Comparison of ENCODE assay signal across 21 mouse cellular contexts in the genomic region with DNA sequence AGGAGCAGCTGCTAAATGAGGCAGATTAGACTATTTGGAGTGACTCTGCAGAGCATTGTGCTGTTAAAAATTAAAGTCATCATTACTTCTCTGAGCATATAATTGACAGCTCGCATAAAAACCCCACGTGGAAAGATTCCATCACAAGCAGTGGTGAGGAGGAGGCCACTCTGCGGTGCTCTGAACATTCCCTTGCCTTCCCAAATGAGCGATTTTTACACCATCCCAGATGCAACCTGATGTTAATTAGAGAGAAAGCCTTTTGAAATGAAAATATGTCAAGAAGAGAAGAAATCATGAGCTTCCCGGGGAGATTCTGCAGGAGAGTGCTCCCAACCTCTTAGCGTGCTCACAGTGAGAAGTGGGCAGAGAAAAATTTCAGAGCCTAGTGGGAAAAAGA. TPM values are rescaled to one million over a fixed set of nuclear protein-coding genes. Genes with fewer than 3 reads are reported as not detected.
DNase-seq lines count a peak whose midpoint lies in the region; ATAC-seq lines count a peak whose summit lies in the region.
"Had no signal": no experiment of that assay in that cellular context is flagged by ENCODE, and none has a peak within 500 bp of the region (broad histone marks: within the 10 kb centered on the region; RNA-seq: fewer than 3 reads in every experiment).

No protein-coding gene starts in this region.

- H3K27ac ChIP-seq in forebrain, embryonic 14.5 days (ENCODE audit: low read depth, low read length) = no peak overlapping the region
- no peak overlapping the region for H3K27ac ChIP-seq in forebrain, embryonic 13.5 days
- no peak overlapping the region for H3K27ac ChIP-seq in midbrain, embryonic 16.5 days (ENCODE audit: low read length)
- no peak overlapping the region for H3K27ac ChIP-seq in midbrain, embryonic 10.5 days (replicated peaks)
- peak overlapping the region; percentile 9; the same call in 1 of the 2 replicates for H3K27ac ChIP-seq in stomach, embryonic 16.5 days (ENCODE audit: low read length)
- H3K27ac ChIP-seq: forebrain, embryonic 12.5 days; heart, embryonic 10.5 days; hindbrain, embryonic 12.5 days; kidney, postnatal 0 days; limb, embryonic 10.5 days; midbrain, embryonic 13.5 days had no signal

- H3K9me3 ChIP-seq in forebrain, embryonic 14.5 days (replicated peaks; ENCODE audit: control insufficient read depth, low read length) = no peaks in the 10 kb centered on the region
- H3K9me3 ChIP-seq in forebrain, embryonic 13.5 days (replicated peaks) = no peaks in the 10 kb centered on the region
- no peaks in the 10 kb centered on the region for H3K9me3 ChIP-seq in midbrain, embryonic 16.5 days (replicated peaks; ENCODE audit: control insufficient read depth, low read length, poor library complexity, severe bottlenecking)
- no peaks in the 10 kb centered on the region for H3K9me3 ChIP-seq in midbrain, embryonic 10.5 days (replicated peaks)
- H3K9me3 ChIP-seq in stomach, embryonic 16.5 days (replicated peaks; ENCODE audit: control insufficient read depth, low read length) = no peaks in the 10 kb centered on the region
- H3K9me3 ChIP-seq: forebrain, embryonic 12.5 days; heart, embryonic 10.5 days; hindbrain, embryonic 12.5 days; limb, embryonic 10.5 days; midbrain, embryonic 13.5 days had no signal

- peak; percentile 24 for DNase-seq in forebrain, embryonic 14.5 days (ENCODE audit: low spot score)
- DNase-seq in left cerebral cortex, adult 11 months (ENCODE audit: low spot score) = peak; percentile 15
- DNase-seq in left cerebral cortex, adult 9 months (ENCODE audit: low spot score in 2 of 2) = no peak
- DNase-seq in midbrain, embryonic 10.5 days (ENCODE audit: low spot score) = no peak
- DNase-seq in yolk sac, embryonic 10.5 days (ENCODE audit: low spot score) = no peak
- DNase-seq: adrenal gland, adult 8-10 months; cerebellum, adult 9-11 months; layer of hippocampus, postnatal 36 days; liver, postnatal 0 days had no signal

- no peak overlapping the region for H3K4me3 ChIP-seq in forebrain, embryonic 14.5 days (ENCODE audit: low read depth, low read length)
- H3K4me3 ChIP-seq in forebrain, embryonic 13.5 days = no peak overlapping the region
- H3K4me3 ChIP-seq in midbrain, embryonic 16.5 days (ENCODE audit: low read depth, low read length) = no peak overlapping the region
- no peak overlapping the region for H3K4me3 ChIP-seq in midbrain, embryonic 10.5 days
- H3K4me3 ChIP-seq in stomach, embryonic 16.5 days (replicated peaks; ENCODE audit: low read length) = no peak overlapping the region
- H3K4me3 ChIP-seq: forebrain, embryonic 12.5 days; heart, embryonic 10.5 days; hindbrain, embryonic 12.5 days; limb, embryonic 10.5 days; midbrain, embryonic 13.5 days had no signal

- WGBS in forebrain, embryonic 14.5 days = 40% methylated on average over 6 of the region's 6 CpGs
- 34% methylated on average over 6 of the region's 6 CpGs for WGBS in forebrain, embryonic 13.5 days
- 43% methylated on average over 6 of the region's 6 CpGs for WGBS in midbrain, embryonic 16.5 days
- WGBS in midbrain, embryonic 10.5 days = 67% methylated on average over 6 of the region's 6 CpGs
- 31% methylated on average over 6 of the region's 6 CpGs for WGBS in stomach, embryonic 16.5 days

- H3K36me3 ChIP-seq in forebrain, embryonic 14.5 days (ENCODE audit: control insufficient read depth, insufficient read depth, low read length) = no peaks in the 10 kb centered on the region
- no peaks in the 10 kb centered on the region for H3K36me3 ChIP-seq in forebrain, embryonic 13.5 days (ENCODE audit: poor library complexity, severe bottlenecking)
- H3K36me3 ChIP-seq in midbrain, embryonic 16.5 days (ENCODE audit: control insufficient read depth, insufficient read depth, low read length) = no peaks in the 10 kb centered on the region
- no peaks in the 10 kb centered on the region for H3K36me3 ChIP-seq in midbrain, embryonic 10.5 days
- no peaks in the 10 kb centered on the region for H3K36me3 ChIP-seq in stomach, embryonic 16.5 days (ENCODE audit: control insufficient read depth, insufficient read depth, low read length)
- H3K36me3 ChIP-seq: forebrain, embryonic 12.5 days; heart, embryonic 10.5 days; hindbrain, embryonic 12.5 days; limb, embryonic 10.5 days; midbrain, embryonic 13.5 days had no signal

- H3K9ac ChIP-seq in forebrain, embryonic 14.5 days (ENCODE audit: low read length) = no peak overlapping the region
- H3K9ac ChIP-seq in forebrain, embryonic 13.5 days = no peak overlapping the region
- H3K9ac ChIP-seq in midbrain, embryonic 16.5 days (ENCODE audit: low read depth, low read length) = no peak overlapping the region
- no peak overlapping the region for H3K9ac ChIP-seq in stomach, embryonic 16.5 days (ENCODE audit: low read length)
- H3K9ac ChIP-seq: forebrain, embryonic 12.5 days; hindbrain, embryonic 12.5 days; liver, postnatal 0 days; midbrain, embryonic 13.5 days had no signal

- no peaks in the 10 kb centered on the region for H3K4me1 ChIP-seq in forebrain, embryonic 14.5 days (ENCODE audit: control insufficient read depth, insufficient read depth, low read length)
- H3K4me1 ChIP-seq in forebrain, embryonic 13.5 days = peaks cover 11% of the 10 kb centered on the region
- H3K4me1 ChIP-seq in midbrain, embryonic 16.5 days (ENCODE audit: control insufficient read depth, insufficient read depth, low read length) = peaks cover 2% of the 10 kb centered on the region; the same call in 1 of the 2 replicates
- H3K4me1 ChIP-seq in midbrain, embryonic 10.5 days = peaks cover 13% of the 10 kb centered on the region
- peaks cover 15% of the 10 kb centered on the region for H3K4me1 ChIP-seq in stomach, embryonic 16.5 days (ENCODE audit: control insufficient read depth, insufficient read depth, low read length)

- H3K27me3 ChIP-seq in forebrain, embryonic 14.5 days (replicated peaks; ENCODE audit: control insufficient read depth, insufficient read depth, low read length) = no peaks in the 10 kb centered on the region
- peaks cover 11% of the 10 kb centered on the region; the same call in 1 of the 2 replicates for H3K27me3 ChIP-seq in forebrain, embryonic 13.5 days
- 0 out of 2 replicates have a peak, but pooled peaks cover under 1% of the 10 kb centered on the region for H3K27me3 ChIP-seq in midbrain, embryonic 16.5 days (ENCODE audit: control insufficient read depth, insufficient read depth, low read depth, low read length)
- H3K27me3 ChIP-seq in midbrain, embryonic 10.5 days (ENCODE audit: low read depth, poor library complexity, severe bottlenecking) = peaks cover 21% of the 10 kb centered on the region
- H3K27me3 ChIP-seq in stomach, embryonic 16.5 days (ENCODE audit: control insufficient read depth, insufficient read depth, low read length) = no peaks in the 10 kb centered on the region

- H3K4me2 ChIP-seq in forebrain, embryonic 14.5 days (ENCODE audit: low read length) = no peak overlapping the region
- no peak overlapping the region for H3K4me2 ChIP-seq in forebrain, embryonic 13.5 days
- H3K4me2 ChIP-seq in midbrain, embryonic 16.5 days (ENCODE audit: low read length) = peak overlapping the region; percentile 7; the same call in 1 of the 2 replicates
- H3K4me2 ChIP-seq in stomach, embryonic 16.5 days (ENCODE audit: low read depth, low read length) = peak overlapping the region; percentile 28
- H3K4me2 ChIP-seq: forebrain, embryonic 12.5 days; hindbrain, embryonic 12.5 days; midbrain, embryonic 13.5 days had no signal

- no peak for ATAC-seq in forebrain, embryonic 14.5 days
- no peak for ATAC-seq in forebrain, embryonic 13.5 days
- peak; percentile 65; the same call in 1 of the 2 replicates for ATAC-seq in midbrain, embryonic 16.5 days
- no peak for ATAC-seq in stomach, embryonic 16.5 days (ENCODE audit: insufficient read depth, low FRiP score)
- ATAC-seq: intestine, postnatal 0 days; liver, postnatal 0 days; midbrain, embryonic 13.5 days; Patski had no signal

RNA-seq across cellular contexts. Expression of a gene that starts 4.1 kb away (rescaled TPM):
- polyA plus RNA-seq in forebrain, embryonic 14.5 days (2014; fragmentation: Nextera tagmentation; extraction: Ambion mirVana) = 0.07 TPM in 1 of 2 replicates, not detected in the other
- 0.05 TPM in 1 of 2 replicates, not detected in the other for polyA plus RNA-seq in forebrain, embryonic 13.5 days (2015; fragmentation: Nextera tagmentation; extraction: Ambion mirVana)
- polyA plus RNA-seq in midbrain, embryonic 16.5 days (2015; fragmentation: Nextera tagmentation; extraction: Ambion mirVana) = 0.06 and 0.12 TPM in 2 replicates
- 0.20 and 0.31 TPM in 2 replicates for polyA plus RNA-seq in midbrain, embryonic 10.5 days (2016; fragmentation: Nextera tagmentation; extraction: Ambion mirVana)
- 11.3 and 13.6 TPM in 2 replicates for polyA plus RNA-seq in stomach, embryonic 16.5 days (2015; fragmentation: Nextera tagmentation; extraction: Ambion mirVana)
- polyA plus RNA-seq: liver, adult 2 months; midbrain, embryonic 13.5 days; Patski had no signal

Comparison
In these comparisons a context has a peak if more than half of its experiments do, and no peak if none do; other contexts are left out.
1. DNase-seq: peak in forebrain, embryonic 14.5 days (single experiment) and left cerebral cortex, adult 11 months (single experiment); none in left cerebral cortex, adult 9 months (0 of 2), midbrain, embryonic 10.5 days (single experiment) and yolk sac, embryonic 10.5 days (single experiment).
2. H3K4me2 ChIP-seq: peak in midbrain, embryonic 16.5 days (single experiment) and stomach, embryonic 16.5 days (single experiment); none in forebrain, embryonic 14.5 days (single experiment) and forebrain, embryonic 13.5 days (single experiment).